Mouse (Mus musculus) liver, postnatal 0 days (tissue): ENCODE results near the gene Syt9. TPM values are rescaled to one million over a fixed set of nuclear protein-coding genes. Genes with fewer than 3 reads are reported as not detected.
A peak's percentile ranks its signal among the peaks of the same experiment; 100 is the strongest.

Experiments
- ATAC-seq: fragments of 200-750 bp; cut with Nextera tagmentation; 2 replicates; pipeline ENCODE4 v1.8.0; 2017; ENCODE audit warnings: mild to moderate bottlenecking, moderate library complexity
- DNase-seq: peaks from one replicate; pipeline ENCODE4 v3.0.0-alpha.2; 2016
- H3K27ac ChIP-seq: fragments of 300-500 bp; sonication (generic); 2 replicates; pipeline ENCODE4 v1.5.1; 2014; ENCODE audit warnings: antibody characterized with exemption, moderate library complexity, mild to moderate bottlenecking, low read depth
- H3K27me3 ChIP-seq: fragments of 300-500 bp; sonication (generic); 2 replicates; pipeline ENCODE4 v1.6.1; 2014; ENCODE audit warnings: low read length, control low read depth, mixed read lengths; ENCODE audit not compliant: insufficient read depth
- H3K36me3 ChIP-seq: fragments of 300-500 bp; sonication (generic); replicated peaks from 2 replicates; pipeline ENCODE4 v1.6.1; 2014; ENCODE audit warnings: mild to moderate bottlenecking, control low read depth, low read length, moderate library complexity, mixed read lengths; ENCODE audit not compliant: insufficient read depth
- H3K4me1 ChIP-seq: fragments of 300-500 bp; sonication (generic); 2 replicates; pipeline ENCODE4 v1.6.1; 2014; ENCODE audit warnings: antibody characterized with exemption, mild to moderate bottlenecking, control low read depth; ENCODE audit not compliant: insufficient read depth
- H3K4me2 ChIP-seq: fragments of 300-500 bp; sonication (generic); 2 replicates; pipeline ENCODE4 v1.6.1; 2014; ENCODE audit warnings: low read depth, mild to moderate bottlenecking, low read length, moderate library complexity, mixed read lengths
- H3K4me3 ChIP-seq: fragments of 300-500 bp; sonication (generic); 2 replicates; pipeline ENCODE4 v1.5.1; 2014; ENCODE audit warnings: low read depth, low read length
- H3K9ac ChIP-seq: fragments of 300-500 bp; sonication (generic); replicated peaks from 2 replicates; pipeline ENCODE4 v1.6.1; 2014; ENCODE audit warnings: mild to moderate bottlenecking, moderate library complexity
- H3K9me3 ChIP-seq: fragments of 300-500 bp; sonication (generic); 2 replicates; pipeline ENCODE4 v1.6.1; 2016; ENCODE audit warnings: mild to moderate bottlenecking, control low read depth, low read length, mixed read lengths
- CTCF ChIP-seq: sonication (generic); IDR thresholded peaks from 2 replicates; pipeline ENCODE4 v1.5.1; 2016; ENCODE audit warnings: antibody characterized with exemption, low read depth
- EP300 ChIP-seq: IDR thresholded peaks from 2 replicates; pipeline ENCODE4 v1.6.1; 2016; ENCODE audit warnings: antibody characterized with exemption, low read depth, mild to moderate bottlenecking
- WGBS: fragments of 180-500 bp; shearing (Covaris S2); extraction: QIAGEN DNeasy Blood & Tissue Kit; methylation state at CpG from one replicate; pipeline ENCODE4 v1.1.7; 2014; ENCODE audit not compliant: insufficient replicate concordance; 5-methylcytosine and 5-hydroxymethylcytosine counted together
- polyA plus RNA-seq: library from polyadenylated mRNA; unstranded; fragments of >200 nt; fragmentation: Nextera tagmentation; extraction: Ambion mirVana; gene quantifications from 2 replicates; pipeline ENCODE4 v1.2.1, GENCODE M21; 2015

Gene Syt9
- polyA plus RNA-seq: 0.13 and 0.23 TPM in 2 replicates

DNA sequence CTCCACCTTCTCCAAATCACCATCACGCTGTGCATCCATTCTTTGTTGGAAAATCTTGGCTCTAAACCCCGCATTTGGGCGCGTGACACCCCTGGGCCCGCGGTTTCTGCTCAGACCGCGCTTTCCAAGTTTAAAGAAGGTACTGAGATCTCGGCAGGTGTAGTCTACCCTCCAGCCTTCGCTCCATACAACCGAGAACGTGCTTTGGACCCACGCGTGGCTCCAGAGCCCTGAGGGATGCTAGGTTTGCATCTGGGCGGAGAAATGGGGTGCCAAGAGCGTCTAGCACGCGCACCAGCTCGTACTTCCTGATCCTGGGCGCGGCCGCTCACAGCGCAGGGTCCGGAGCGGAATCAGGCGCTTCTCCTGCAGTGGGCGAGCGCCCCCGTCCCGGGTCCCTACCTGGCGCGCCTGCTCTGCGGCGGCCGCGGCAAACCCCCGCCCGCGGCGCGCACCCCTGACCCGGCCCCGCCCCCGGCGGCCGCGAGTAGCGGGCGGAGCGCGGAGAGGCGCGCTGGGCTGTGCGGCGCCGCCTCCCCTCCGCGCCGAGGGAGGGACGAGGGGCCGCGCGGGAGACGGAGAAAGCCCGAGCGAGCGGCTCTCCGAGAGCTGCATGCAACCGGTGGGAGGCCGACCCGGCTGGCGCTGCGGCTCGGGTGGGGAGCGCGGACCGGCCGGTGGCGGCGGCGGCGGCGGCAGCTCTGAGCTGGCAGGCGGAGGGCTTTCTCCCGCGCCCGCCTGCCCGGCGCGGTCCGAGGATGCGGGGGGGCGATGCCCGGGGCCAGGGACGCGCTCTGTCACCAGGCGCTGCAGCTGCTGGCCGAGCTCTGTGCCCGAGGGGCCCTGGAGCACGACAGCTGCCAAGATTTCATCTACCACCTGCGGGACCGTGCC is at the start of gene Syt9:
TSS of gene Syt9 (plus strand) at position 497 of the 894 bp plus-strand sequence.
- Histone ChIP-seq H3K9me3 (no peaks in the 10 kb centered on the region), H3K9ac (no peak within 1 kb of the TSS), H3K36me3 (no peaks in the 10 kb centered on the region), H3K4me3 (peak within 1 kb of the TSS; percentile 54), H3K4me2 (peak within 1 kb of the TSS; percentile 83), H3K27me3 (peaks cover 40% of the 10 kb centered on the region), H3K27ac (no peak within 1 kb of the TSS), H3K4me1 (peaks cover 6% of the 10 kb centered on the region; the same call in 1 of the 2 replicates)
- no peak for TF ChIP-seq CTCF
- TF ChIP-seq EP300: no peak
- DNase-seq (peak; percentile 15), ATAC-seq (no peak)
- WGBS: 3% methylated on average over 67 of the region's 102 CpGs

DNA sequence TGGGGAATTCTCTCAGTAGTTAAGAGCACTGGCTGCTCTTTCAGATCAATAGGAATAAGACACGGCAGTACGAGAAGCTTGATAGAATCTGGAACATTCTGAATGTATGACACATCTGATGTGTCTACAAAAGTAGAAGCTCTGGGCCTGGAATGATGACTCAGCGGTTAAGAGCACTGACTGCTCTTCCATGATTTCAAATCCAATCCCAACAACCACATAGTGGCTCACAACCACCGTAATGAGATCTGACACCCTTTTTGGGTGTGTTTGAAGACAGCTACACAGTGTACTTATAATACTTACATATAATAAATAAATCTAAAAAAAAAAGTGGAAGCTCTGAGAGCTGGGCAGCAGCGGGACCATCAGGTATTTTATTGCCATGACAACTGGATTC is 31.5 kb upstream of the Syt9 start:
- H3K9me3 ChIP-seq: peaks cover 2% of the 10 kb centered on the region; the same call in 1 of the 2 replicates
- no peak overlapping the region for H3K4me2 ChIP-seq
- no peak for ATAC-seq
- H3K4me3 ChIP-seq: no peak overlapping the region
- no peak for TF ChIP-seq EP300
- no peak for TF ChIP-seq CTCF
- WGBS: 75% methylated on average over 5 of the region's 5 CpGs
- H3K4me1 ChIP-seq: no peaks in the 10 kb centered on the region
- no peak for DNase-seq
- H3K27me3 ChIP-seq: no peaks in the 10 kb centered on the region
- no peak overlapping the region for H3K9ac ChIP-seq
- no peak overlapping the region for H3K27ac ChIP-seq
- H3K36me3 ChIP-seq: no peaks in the 10 kb centered on the region

DNA sequence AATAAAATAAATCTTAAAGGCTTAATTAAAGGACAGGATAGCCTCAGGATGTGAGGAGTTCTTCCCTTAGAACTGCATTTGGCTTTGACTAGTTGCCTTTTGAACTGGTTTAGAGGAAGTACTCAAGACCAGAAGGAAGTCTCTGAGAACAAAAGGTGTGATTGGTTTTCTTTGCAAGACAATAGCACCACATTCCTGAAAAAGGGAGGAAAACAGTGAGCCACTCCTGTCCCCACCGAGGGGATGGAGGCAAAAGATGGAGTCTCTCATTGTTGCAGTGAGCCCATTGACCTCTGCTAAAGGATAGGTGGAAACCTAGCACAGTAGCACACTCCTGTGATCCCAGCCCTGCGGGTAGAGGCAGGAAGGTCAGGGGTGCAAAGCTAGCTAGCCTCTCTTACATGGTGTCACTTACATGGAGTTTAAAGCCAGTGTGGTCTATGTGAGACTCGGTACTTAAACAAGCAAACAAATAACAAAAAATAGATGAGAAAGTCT is 30.9 kb upstream of the Syt9 start:
- Histone ChIP-seq H3K4me1 (no peaks in the 10 kb centered on the region), H3K9me3 (peaks cover 2% of the 10 kb centered on the region; the same call in 1 of the 2 replicates), H3K27me3 (no peaks in the 10 kb centered on the region), H3K36me3 (no peaks in the 10 kb centered on the region), H3K4me2 (no peak overlapping the region), H3K9ac (no peak overlapping the region), H3K27ac (no peak overlapping the region), H3K4me3 (no peak overlapping the region)
- WGBS: 50% methylated on average over 3 of the region's 3 CpGs
- DNase-seq (no peak), ATAC-seq (no peak)
- no peak for TF ChIP-seq EP300
- no peak for TF ChIP-seq CTCF

DNA sequence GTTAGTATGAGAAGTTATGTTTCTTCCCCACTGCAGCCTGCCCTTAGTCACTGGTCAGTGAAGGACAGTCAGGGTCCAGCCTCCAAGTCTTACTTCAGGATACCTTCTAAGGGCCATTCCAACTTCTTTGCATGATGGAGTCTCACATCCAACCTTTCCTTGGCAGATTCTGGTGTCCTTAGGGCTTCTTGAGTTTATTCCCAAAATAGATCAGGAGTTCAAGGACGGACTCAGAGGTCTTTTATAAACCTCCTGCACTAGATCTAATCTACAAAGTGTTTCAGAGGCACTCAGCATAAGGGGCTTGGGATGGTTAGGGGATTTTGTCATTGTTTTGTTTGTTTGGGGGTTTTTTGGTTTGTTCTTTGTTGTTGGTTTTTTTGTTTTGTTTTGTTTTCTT is 30.3 kb upstream of the Syt9 start:
- ATAC-seq (no peak), DNase-seq (no peak)
- 42% methylated on average over 1 of the region's 1 CpGs for whole genome bisulfite sequencing
- no peaks in the 10 kb centered on the region for H3K27me3 ChIP-seq
- peaks cover 2% of the 10 kb centered on the region; the same call in 1 of the 2 replicates for H3K9me3 ChIP-seq
- no peak overlapping the region for H3K4me2 ChIP-seq
- no peak overlapping the region for H3K4me3 ChIP-seq
- H3K36me3 ChIP-seq: no peaks in the 10 kb centered on the region
- H3K9ac ChIP-seq: no peak overlapping the region
- H3K27ac ChIP-seq: no peak overlapping the region
- no peak for TF ChIP-seq CTCF
- no peak for TF ChIP-seq EP300
- H3K4me1 ChIP-seq: no peaks in the 10 kb centered on the region

DNA sequence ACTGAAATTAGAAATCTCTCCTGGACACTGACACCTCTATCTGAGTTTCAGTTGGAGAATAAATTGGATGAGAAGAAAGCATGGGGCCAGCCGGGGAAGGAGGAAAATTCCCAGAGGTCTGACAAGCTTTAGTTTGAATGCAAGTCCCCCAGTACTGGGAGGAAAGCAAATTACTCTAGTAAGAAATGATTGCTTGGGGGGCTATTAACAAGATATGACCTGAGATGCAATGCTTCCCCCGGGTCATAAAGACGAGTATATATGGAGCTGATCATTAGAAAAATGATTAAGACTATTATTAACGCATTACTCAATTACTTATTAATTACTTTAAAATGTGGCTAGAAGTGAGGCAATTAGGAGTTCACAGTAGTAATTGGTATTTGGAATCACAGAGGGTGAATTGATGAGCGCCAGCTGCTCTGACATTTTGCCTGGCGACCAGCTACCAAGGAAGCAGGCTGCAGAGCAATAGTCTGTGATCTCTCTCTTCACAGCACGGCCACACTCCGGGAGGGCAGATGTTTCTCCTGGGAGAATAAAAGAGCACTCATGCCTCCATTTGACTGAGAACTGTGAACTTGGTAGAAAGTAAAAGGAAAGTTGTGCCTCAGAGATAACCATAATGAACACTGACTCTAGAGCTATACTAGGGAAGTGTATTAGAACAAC is 28.9 kb upstream of the Syt9 start:
- no peaks in the 10 kb centered on the region for H3K4me1 ChIP-seq
- H3K9ac ChIP-seq: no peak overlapping the region
- ATAC-seq (no peak), DNase-seq (no peak)
- peaks cover 2% of the 10 kb centered on the region; the same call in 1 of the 2 replicates for H3K9me3 ChIP-seq
- WGBS: 61% methylated on average over 8 of the region's 8 CpGs
- H3K4me2 ChIP-seq: no peak overlapping the region
- H3K4me3 ChIP-seq: no peak overlapping the region
- H3K27ac ChIP-seq: no peak overlapping the region
- no peaks in the 10 kb centered on the region for H3K36me3 ChIP-seq
- H3K27me3 ChIP-seq: no peaks in the 10 kb centered on the region
- TF ChIP-seq EP300: no peak
- no peak for TF ChIP-seq CTCF

DNA sequence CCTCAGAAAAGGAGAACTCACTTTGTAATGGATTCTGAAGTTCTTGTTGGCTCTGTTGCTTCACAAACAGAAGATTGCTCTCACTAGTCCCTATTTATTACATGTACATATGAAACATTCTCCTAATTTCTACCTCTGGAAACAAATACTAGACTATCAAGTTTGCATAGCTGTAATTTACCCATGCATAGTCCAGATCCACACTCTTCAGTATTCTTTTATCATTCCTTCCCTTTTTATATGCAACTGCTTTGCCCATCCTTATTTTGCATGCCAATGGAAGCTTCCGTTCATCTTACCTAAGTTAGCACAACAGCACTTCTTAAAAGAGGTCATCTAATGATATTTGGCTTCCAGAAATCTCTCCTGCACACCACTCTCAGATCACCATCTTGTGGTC is 21.3 kb upstream of the Syt9 start:
- H3K36me3 ChIP-seq: no peaks in the 10 kb centered on the region
- H3K27ac ChIP-seq: no peak overlapping the region
- no peak overlapping the region for H3K9ac ChIP-seq
- no peaks in the 10 kb centered on the region for H3K27me3 ChIP-seq
- H3K4me2 ChIP-seq: no peak overlapping the region
- DNase-seq (no peak), ATAC-seq (no peak)
- H3K4me3 ChIP-seq: no peak overlapping the region
- no peaks in the 10 kb centered on the region for H3K4me1 ChIP-seq
- TF ChIP-seq CTCF (no peak), EP300 (no peak)
- 70% methylated on average over 1 of the region's 1 CpGs for WGBS
- no peaks in the 10 kb centered on the region for H3K9me3 ChIP-seq
